Comparison of ENCODE assay signal across 25 mouse cellular contexts in genomic region chr4:61976159-61976558, GRCm38 (mm10).
"Had no signal": no experiment of that assay in that cellular context is flagged by ENCODE, and none has a peak within 500 bp of the region (broad histone marks: within the 10 kb centered on the region; RNA-seq: fewer than 3 reads in every experiment).

No protein-coding gene starts in this region.

- H3K9me3 ChIP-seq: heart, embryonic 10.5 days; hindbrain, embryonic 12.5 days; intestine, embryonic 15.5 days; limb, embryonic 10.5 days; limb, embryonic 12.5 days had no signal

- DNase-seq: gastrocnemius, adult 2 months; gastrocnemius, postnatal 10 days; gastrocnemius, postnatal 25 days; heart, adult 18-20 months; heart, postnatal 10 days; heart, postnatal 4 days; kidney, adult 18-20 months; kidney, postnatal 14 days; kidney, postnatal 4 days; liver, embryonic 13.5 days had no signal

- ATAC-seq: forebrain, embryonic 16.5 days; hindbrain, embryonic 16.5 days; inflammation-experienced regulatory T-cells, adult 6 months; intestine, embryonic 15.5 days; intestine, postnatal 0 days had no signal

- H3K27ac ChIP-seq: gastrocnemius, adult 2 months; heart, embryonic 10.5 days; hindbrain, embryonic 10.5 days; hindbrain, embryonic 12.5 days; hindbrain, embryonic 14.5 days; intestine, embryonic 15.5 days; kidney, postnatal 0 days; layer of hippocampus, adult 2 months; left cerebral cortex, adult 2 months; limb, embryonic 10.5 days; limb, embryonic 12.5 days; liver, embryonic 13.5 days had no signal

- H3K9ac ChIP-seq: heart, embryonic 12.5 days; hindbrain, embryonic 12.5 days; hindbrain, embryonic 14.5 days; intestine, embryonic 15.5 days; limb, embryonic 12.5 days; liver, embryonic 13.5 days had no signal

- H3K4me1 ChIP-seq: heart, embryonic 10.5 days; heart, embryonic 12.5 days; hindbrain, embryonic 10.5 days; hindbrain, embryonic 12.5 days; intestine, embryonic 15.5 days; limb, embryonic 10.5 days; limb, embryonic 12.5 days; liver, embryonic 13.5 days had no signal

- H3K27me3 ChIP-seq: heart, embryonic 12.5 days; hindbrain, embryonic 12.5 days; intestine, embryonic 15.5 days; limb, embryonic 12.5 days; liver, embryonic 13.5 days had no signal

- H3K36me3 ChIP-seq: heart, embryonic 10.5 days; heart, embryonic 12.5 days; hindbrain, embryonic 10.5 days; hindbrain, embryonic 12.5 days; intestine, embryonic 15.5 days; limb, embryonic 10.5 days; limb, embryonic 12.5 days; liver, embryonic 13.5 days had no signal

- H3K4me3 ChIP-seq: gastrocnemius, adult 2 months; heart, embryonic 10.5 days; heart, embryonic 12.5 days; hindbrain, embryonic 10.5 days; hindbrain, embryonic 12.5 days; intestine, embryonic 15.5 days; layer of hippocampus, adult 2 months; left cerebral cortex, adult 2 months; limb, embryonic 10.5 days; limb, embryonic 12.5 days; liver, embryonic 13.5 days had no signal

- H3K4me2 ChIP-seq: heart, embryonic 12.5 days; hindbrain, embryonic 12.5 days; hindbrain, embryonic 14.5 days; intestine, embryonic 15.5 days; limb, embryonic 12.5 days; liver, embryonic 13.5 days had no signal
